Comparison of ENCODE assay signal across 8 mouse cellular contexts in the genomic region with DNA sequence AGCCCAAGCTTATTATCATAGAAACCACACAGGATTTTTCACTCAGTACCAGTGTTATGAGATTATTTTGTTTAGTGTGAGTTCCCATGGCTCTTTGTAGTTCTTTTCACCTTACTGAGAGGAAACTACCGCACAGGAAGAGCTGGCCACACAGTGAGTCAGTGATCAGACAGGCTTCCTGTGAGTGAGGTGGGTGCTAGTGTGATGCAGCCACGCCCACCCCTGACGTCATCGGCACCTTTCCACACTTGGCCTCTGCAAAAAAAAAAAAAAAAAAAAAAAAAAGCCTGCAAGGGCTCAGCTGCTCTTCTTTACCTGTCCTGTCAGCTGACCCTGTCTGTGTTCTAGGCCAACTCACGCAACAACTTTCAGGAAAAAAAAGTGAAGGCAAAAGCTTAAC. TPM values are rescaled to one million over a fixed set of nuclear protein-coding genes. Genes with fewer than 3 reads are reported as not detected.
DNase-seq lines count a peak whose midpoint lies in the region; ATAC-seq lines count a peak whose summit lies in the region.

No protein-coding gene starts in this region.

- no peak overlapping the region for H3K9ac ChIP-seq in hindbrain, embryonic 16.5 days (ENCODE audit: low read depth, low read length)
- no peak overlapping the region for H3K9ac ChIP-seq in hindbrain, embryonic 13.5 days
- H3K9ac ChIP-seq in forebrain, embryonic 16.5 days (replicated peaks; ENCODE audit: low read depth, low read length) = no peak overlapping the region

- no peak overlapping the region for H3K27ac ChIP-seq in hindbrain, embryonic 16.5 days (ENCODE audit: low read depth, low read length)
- no peak overlapping the region for H3K27ac ChIP-seq in hindbrain, embryonic 13.5 days
- no peak overlapping the region for H3K27ac ChIP-seq in forebrain, embryonic 16.5 days (ENCODE audit: low read length)

- no peaks in the 10 kb centered on the region for H3K27me3 ChIP-seq in hindbrain, embryonic 16.5 days (replicated peaks; ENCODE audit: control insufficient read depth, insufficient read depth, low read length)
- no peaks in the 10 kb centered on the region for H3K27me3 ChIP-seq in hindbrain, embryonic 13.5 days
- no peaks in the 10 kb centered on the region for H3K27me3 ChIP-seq in forebrain, embryonic 16.5 days (replicated peaks; ENCODE audit: control insufficient read depth, insufficient read depth, low read length)

- 66% methylated on average over 5 of the region's 5 CpGs for WGBS in hindbrain, embryonic 16.5 days
- WGBS in hindbrain, embryonic 13.5 days = 63% methylated on average over 5 of the region's 5 CpGs
- WGBS in forebrain, embryonic 16.5 days = 58% methylated on average over 5 of the region's 5 CpGs

- DNase-seq in adrenal gland, postnatal 25 days = peak; percentile 9
- DNase-seq in adrenal gland, adult 2 months = no peak
- DNase-seq in ZHBTc4 (ENCODE audit: low read depth, low spot score) = peak; percentile 37
- peak; percentile 45 for DNase-seq in heart, postnatal 4 days

- no peaks in the 10 kb centered on the region for H3K4me1 ChIP-seq in hindbrain, embryonic 16.5 days (ENCODE audit: control insufficient read depth, insufficient read depth, low read depth, low read length)
- no peaks in the 10 kb centered on the region for H3K4me1 ChIP-seq in hindbrain, embryonic 13.5 days (replicated peaks)
- H3K4me1 ChIP-seq in forebrain, embryonic 16.5 days (replicated peaks; ENCODE audit: control insufficient read depth, insufficient read depth, low read length) = no peaks in the 10 kb centered on the region

- no peaks in the 10 kb centered on the region for H3K36me3 ChIP-seq in hindbrain, embryonic 16.5 days (ENCODE audit: control insufficient read depth, insufficient read depth, low read length)
- no peaks in the 10 kb centered on the region for H3K36me3 ChIP-seq in hindbrain, embryonic 13.5 days
- no peaks in the 10 kb centered on the region for H3K36me3 ChIP-seq in forebrain, embryonic 16.5 days (ENCODE audit: control insufficient read depth, insufficient read depth)

- H3K4me2 ChIP-seq in hindbrain, embryonic 16.5 days (ENCODE audit: low read length) = no peak overlapping the region
- no peak overlapping the region for H3K4me2 ChIP-seq in hindbrain, embryonic 13.5 days
- H3K4me2 ChIP-seq in forebrain, embryonic 16.5 days (ENCODE audit: low read length) = no peak overlapping the region

- H3K9me3 ChIP-seq in hindbrain, embryonic 16.5 days (ENCODE audit: control insufficient read depth, low read length) = no peaks in the 10 kb centered on the region
- no peaks in the 10 kb centered on the region for H3K9me3 ChIP-seq in hindbrain, embryonic 13.5 days
- H3K9me3 ChIP-seq in forebrain, embryonic 16.5 days (ENCODE audit: control insufficient read depth, low read length) = no peaks in the 10 kb centered on the region

- peak; percentile 95 for ATAC-seq in megakaryocyte progenitor cell, adult 5-6 weeks (replicated peaks; ENCODE audit: poor library complexity)
- no peak for ATAC-seq in hindbrain, embryonic 16.5 days
- no peak for ATAC-seq in hindbrain, embryonic 13.5 days (ENCODE audit: low FRiP score)
- no peak for ATAC-seq in forebrain, embryonic 16.5 days

- H3K4me3 ChIP-seq in hindbrain, embryonic 16.5 days (ENCODE audit: low read length) = no peak overlapping the region
- H3K4me3 ChIP-seq in hindbrain, embryonic 13.5 days = no peak overlapping the region
- H3K4me3 ChIP-seq in forebrain, embryonic 16.5 days (replicated peaks; ENCODE audit: low read length) = no peak overlapping the region

RNA-seq across cellular contexts. Expression of a gene that starts 21.6 kb away (rescaled TPM):
- total RNA-seq in adrenal gland, postnatal 25 days (2021) = not detected in 2 replicates
- not detected for total RNA-seq in adrenal gland, adult 2 months (2021)
- polyA plus RNA-seq in adrenal gland, adult 2 months (2012; rRNA removed) = 0.04 TPM in 1 of 2 replicates, not detected in the other
- not detected for total RNA-seq in heart, postnatal 4 days (2021)
- not detected in 2 replicates for total RNA-seq in megakaryocyte progenitor cell, adult 5-6 weeks (2015)
- 0.25 TPM in 1 of 2 replicates, not detected in the other for total RNA-seq in megakaryocyte progenitor cell, adult 5-6 weeks (2017)
- polyA plus RNA-seq in hindbrain, embryonic 16.5 days (2015; fragmentation: Nextera tagmentation; extraction: Ambion mirVana) = 0.08 and 0.10 TPM in 2 replicates
- polyA plus RNA-seq in hindbrain, embryonic 13.5 days (2015; fragmentation: Nextera tagmentation; extraction: Ambion mirVana) = 0.16 and 0.18 TPM in 2 replicates
- 0.22 TPM in 1 of 2 replicates, not detected in the other for polyA plus RNA-seq in forebrain, embryonic 16.5 days (2015; fragmentation: Nextera tagmentation; extraction: Ambion mirVana)
